Mouse (Mus musculus): ENCODE data around the gene Dscaml1. TPM values are rescaled to one million over a fixed set of nuclear protein-coding genes. Genes with fewer than 3 reads are reported as not detected.

Dscaml1 gene
- polyA plus RNA-seq, 1 experiment from 2014 or later = 0.07 TPM

DNA sequence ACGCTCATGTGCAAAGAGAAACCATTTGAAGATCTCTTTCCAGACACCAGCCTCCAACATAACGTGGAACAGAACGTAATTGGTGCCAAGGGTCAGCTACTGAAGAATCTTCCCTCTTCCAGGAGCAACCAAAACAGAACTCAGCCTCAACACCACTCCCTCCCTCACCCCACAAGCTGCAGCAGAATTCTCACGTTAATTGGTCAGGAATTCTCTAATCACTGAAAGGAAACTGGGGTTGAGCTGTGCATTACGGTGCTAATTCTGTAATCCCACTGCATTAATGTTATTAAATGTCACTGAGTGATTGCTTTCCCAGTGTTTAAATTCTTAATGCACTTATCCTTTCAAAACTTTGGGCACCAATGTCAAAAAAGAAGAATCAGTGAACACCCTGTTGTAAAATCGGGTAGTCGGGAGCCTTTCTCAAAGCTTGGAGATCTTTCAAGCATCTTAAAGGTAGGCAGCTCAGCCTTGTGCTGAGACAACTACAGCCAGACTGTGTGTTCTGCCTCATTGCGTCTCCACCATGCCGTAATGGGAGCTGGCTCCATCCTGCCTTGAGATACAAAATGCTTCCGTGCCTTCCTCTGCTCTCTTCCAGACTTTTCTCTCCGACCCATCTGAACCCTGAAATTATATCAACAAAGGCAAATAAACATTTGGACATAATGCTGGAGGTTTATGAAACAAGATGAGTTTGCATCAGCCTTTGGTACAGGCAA, 184.1 kb downstream of the Dscaml1 start:
- no peak for ATAC-seq (ENCODE audit: extremely low read depth, insufficient number of reproducible peaks, low FRiP score, low TSS enrichment)
- H3K4me1 ChIP-seq = no peaks in the 10 kb centered on the region
- H3K9ac ChIP-seq = no peak overlapping the region
- H3K4me3 ChIP-seq = no peak overlapping the region
- peaks cover 27% of the 10 kb centered on the region for H3K27me3 ChIP-seq (replicated peaks)
- WGBS = 72% methylated on average over 11 of the region's 11 CpGs
- no peaks in the 10 kb centered on the region for H3K9me3 ChIP-seq
- H3K27ac ChIP-seq (replicated peaks) = no peak overlapping the region
- H3K4me2 ChIP-seq = no peak overlapping the region
- no peaks in the 10 kb centered on the region for H3K36me3 ChIP-seq

DNA sequence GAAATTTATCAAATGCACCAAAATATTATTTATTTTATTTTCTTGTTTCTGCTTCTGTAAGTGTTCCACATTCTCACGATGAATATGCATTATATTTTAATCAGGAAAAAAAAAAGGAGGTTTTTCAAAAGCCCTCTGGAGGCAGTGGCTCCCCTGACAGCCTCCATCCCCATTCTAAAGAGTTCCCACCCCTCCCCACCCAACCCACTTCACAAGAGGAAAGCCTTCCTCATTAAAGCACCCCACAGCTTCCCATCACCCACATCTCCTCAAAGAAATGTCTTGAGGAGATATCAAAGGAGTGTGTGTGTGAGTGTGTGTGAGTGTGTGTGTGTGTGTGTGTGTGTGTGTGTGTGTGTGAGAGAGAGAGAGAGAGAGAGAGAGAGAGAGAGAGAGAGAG, 188.2 kb downstream of the Dscaml1 start:
- Histone ChIP-seq H3K9me3 (no peaks in the 10 kb centered on the region), H3K27ac (replicated peaks) (no peak overlapping the region), H3K9ac (no peak overlapping the region), H3K4me1 (no peaks in the 10 kb centered on the region), H3K36me3 (no peaks in the 10 kb centered on the region), H3K4me3 (no peak overlapping the region), H3K27me3 (replicated peaks) (peaks cover 14% of the 10 kb centered on the region), H3K4me2 (no peak overlapping the region)
- ATAC-seq (ENCODE audit: extremely low read depth, insufficient number of reproducible peaks, low FRiP score, low TSS enrichment) = no peak
- 55% methylated on average over 1 of the region's 1 CpGs for WGBS

DNA sequence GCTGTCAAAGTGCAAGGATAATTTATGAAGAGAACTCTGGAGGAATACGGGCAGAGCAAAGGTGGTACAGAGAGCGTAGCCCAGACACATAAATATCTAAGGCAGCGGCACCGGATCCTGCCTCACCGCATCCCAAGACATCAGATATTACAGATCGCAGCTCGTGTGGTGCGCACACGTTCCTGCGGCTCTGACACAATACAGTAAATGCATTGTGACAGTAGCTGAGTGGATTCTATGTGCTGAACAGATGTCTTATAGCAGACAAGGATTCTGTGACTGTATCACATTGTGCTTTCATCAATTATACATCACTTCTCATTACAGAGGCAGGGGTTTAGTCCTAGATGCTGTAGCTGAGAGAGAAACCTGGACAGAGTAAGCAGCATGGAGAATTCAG, 191.5 kb downstream of the Dscaml1 start:
- Histone ChIP-seq H3K4me1 (no peaks in the 10 kb centered on the region), H3K36me3 (no peaks in the 10 kb centered on the region), H3K27ac (replicated peaks) (no peak overlapping the region), H3K4me2 (no peak overlapping the region), H3K9ac (no peak overlapping the region), H3K27me3 (replicated peaks) (peaks cover 25% of the 10 kb centered on the region), H3K9me3 (no peaks in the 10 kb centered on the region), H3K4me3 (no peak overlapping the region)
- WGBS = 78% methylated on average over 10 of the region's 10 CpGs
- ATAC-seq (ENCODE audit: extremely low read depth, insufficient number of reproducible peaks, low FRiP score, low TSS enrichment) = no peak

DNA sequence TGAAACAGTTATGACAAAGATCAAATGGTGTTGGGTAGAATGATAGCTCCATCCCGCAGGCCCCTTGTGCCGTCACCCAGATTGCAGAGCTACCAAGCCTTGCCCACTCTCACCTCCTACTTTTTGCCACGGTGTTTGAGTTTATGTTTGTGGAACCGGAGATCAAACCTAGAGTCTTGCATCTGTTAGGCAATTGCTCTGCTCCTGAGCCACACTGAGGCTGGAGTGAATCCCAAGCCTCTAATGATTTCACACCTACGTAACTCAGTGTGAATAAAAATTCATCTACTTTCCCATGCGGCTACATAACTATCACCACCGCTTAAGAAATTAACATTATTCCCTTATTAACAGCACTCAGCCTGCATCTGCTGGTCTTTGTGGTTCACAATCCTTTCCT, 192.0 kb downstream of the Dscaml1 start:
- no peak for ATAC-seq (ENCODE audit: extremely low read depth, insufficient number of reproducible peaks, low FRiP score, low TSS enrichment)
- Histone ChIP-seq H3K36me3 (no peaks in the 10 kb centered on the region), H3K4me2 (no peak overlapping the region), H3K27ac (replicated peaks) (no peak overlapping the region), H3K27me3 (replicated peaks) (peaks cover 30% of the 10 kb centered on the region), H3K9me3 (no peaks in the 10 kb centered on the region), H3K4me3 (no peak overlapping the region), H3K9ac (no peak overlapping the region), H3K4me1 (no peaks in the 10 kb centered on the region)
- WGBS = 79% methylated on average over 7 of the region's 7 CpGs

DNA sequence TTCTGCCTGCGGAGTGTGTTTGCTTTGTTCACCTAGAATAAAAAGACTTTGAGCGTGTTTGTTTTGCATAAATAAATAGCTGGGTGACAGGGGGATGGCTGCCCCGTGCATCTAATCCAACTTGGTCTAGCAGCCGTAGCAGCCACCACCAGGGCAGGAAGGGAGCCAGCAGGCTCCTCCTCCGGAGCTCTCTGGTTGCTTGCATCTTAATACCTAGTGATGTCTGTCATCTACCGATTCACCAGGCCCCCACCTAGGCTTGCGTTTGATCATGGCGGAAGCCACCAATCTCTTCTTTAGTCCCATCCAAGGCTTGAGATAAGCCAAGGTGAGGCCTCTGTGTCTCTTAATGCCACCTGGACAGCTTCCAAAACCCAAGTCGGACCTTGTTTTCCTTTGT, 193.6 kb downstream of the Dscaml1 start:
- Histone ChIP-seq H3K27ac (replicated peaks) (no peak overlapping the region), H3K9ac (no peak overlapping the region), H3K4me3 (no peak overlapping the region), H3K4me1 (no peaks in the 10 kb centered on the region), H3K4me2 (no peak overlapping the region), H3K9me3 (no peaks in the 10 kb centered on the region), H3K27me3 (replicated peaks) (peaks cover 43% of the 10 kb centered on the region), H3K36me3 (no peaks in the 10 kb centered on the region)
- no peak for ATAC-seq (ENCODE audit: extremely low read depth, insufficient number of reproducible peaks, low FRiP score, low TSS enrichment)
- WGBS = 51% methylated on average over 9 of the region's 9 CpGs

DNA sequence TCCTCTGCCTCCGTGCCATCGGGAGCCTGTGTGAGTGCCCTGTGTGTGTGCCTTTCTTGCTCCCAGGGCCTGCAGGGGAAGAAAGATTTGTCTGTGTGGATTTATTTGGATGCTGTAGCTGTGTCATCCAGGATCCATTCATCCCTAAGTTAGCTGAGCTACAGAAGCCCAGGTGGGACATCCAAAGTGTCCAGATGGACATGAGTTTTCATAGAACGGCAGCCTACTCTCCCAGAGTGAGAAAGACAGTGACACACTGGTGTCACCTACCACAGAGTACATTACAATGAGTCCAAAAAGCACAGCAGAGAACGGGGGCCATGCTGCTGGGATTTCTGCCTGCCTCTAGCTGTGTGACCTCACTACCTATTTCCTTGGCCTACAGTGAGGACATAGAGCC, 194.5 kb downstream of the Dscaml1 start:
- H3K4me1 ChIP-seq = no peaks in the 10 kb centered on the region
- no peak overlapping the region for H3K4me2 ChIP-seq
- no peak overlapping the region for H3K4me3 ChIP-seq
- no peaks in the 10 kb centered on the region for H3K9me3 ChIP-seq
- peaks cover 46% of the 10 kb centered on the region for H3K27me3 ChIP-seq (replicated peaks)
- no peak overlapping the region for H3K27ac ChIP-seq (replicated peaks)
- WGBS = 86% methylated on average over 4 of the region's 4 CpGs
- no peak for ATAC-seq (ENCODE audit: extremely low read depth, insufficient number of reproducible peaks, low FRiP score, low TSS enrichment)
- no peak overlapping the region for H3K9ac ChIP-seq
- no peaks in the 10 kb centered on the region for H3K36me3 ChIP-seq

DNA sequence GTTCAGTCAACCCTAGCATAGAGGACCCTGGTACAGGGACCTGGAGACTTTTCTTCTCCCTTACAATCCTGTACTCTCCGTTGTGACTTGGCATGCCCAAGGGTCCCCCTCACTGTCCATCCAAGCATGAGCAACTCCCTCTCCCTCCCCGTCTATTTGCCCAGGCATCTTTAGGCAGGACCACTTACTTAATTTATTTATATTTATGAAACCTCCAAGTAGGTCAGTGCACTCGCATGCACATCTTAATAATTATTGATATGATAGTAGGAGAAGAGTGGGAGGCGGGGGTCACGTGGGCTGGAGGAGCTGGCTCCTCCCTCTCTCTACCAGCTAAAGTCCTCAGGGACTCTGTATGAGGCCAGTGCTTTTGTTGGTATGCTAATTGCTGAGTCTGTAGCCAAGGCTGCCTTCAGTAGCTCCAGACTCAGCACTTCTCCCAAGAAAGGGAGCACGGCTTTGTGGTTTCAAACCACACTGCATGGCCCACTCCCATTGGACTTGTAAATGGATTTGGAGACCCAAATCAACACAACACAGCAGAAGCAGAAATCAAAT, 199.5 kb downstream of the Dscaml1 start:
- no peak overlapping the region for H3K4me3 ChIP-seq
- H3K36me3 ChIP-seq = no peaks in the 10 kb centered on the region
- no peak overlapping the region for H3K4me2 ChIP-seq
- H3K4me1 ChIP-seq = no peaks in the 10 kb centered on the region
- WGBS = 61% methylated on average over 6 of the region's 6 CpGs
- no peak overlapping the region for H3K27ac ChIP-seq (replicated peaks)
- ATAC-seq (ENCODE audit: extremely low read depth, insufficient number of reproducible peaks, low FRiP score, low TSS enrichment) = no peak
- peaks cover 47% of the 10 kb centered on the region for H3K27me3 ChIP-seq (replicated peaks)
- no peaks in the 10 kb centered on the region for H3K9me3 ChIP-seq
- no peak overlapping the region for H3K9ac ChIP-seq

DNA sequence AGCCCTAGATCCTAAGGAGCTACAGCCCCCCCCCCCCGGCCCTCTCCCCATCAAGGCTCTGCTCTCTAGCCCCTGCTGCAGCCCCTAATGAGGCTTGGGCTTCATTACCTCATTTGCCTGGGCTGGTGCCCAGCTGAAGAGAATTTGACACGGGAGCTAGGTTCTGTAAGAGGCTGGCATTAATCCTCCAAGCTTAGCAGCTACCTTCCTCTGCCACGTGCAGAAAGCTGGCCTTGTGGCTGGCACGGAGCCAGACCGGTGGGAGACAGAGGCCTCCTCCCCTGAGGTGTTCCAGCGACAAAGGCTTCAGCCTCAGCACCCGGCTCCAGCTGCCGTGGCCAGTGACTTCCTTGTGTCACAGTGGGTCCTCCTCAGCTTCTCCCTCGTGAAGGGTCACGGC, 206.1 kb downstream of the Dscaml1 start:
- no peak overlapping the region for H3K4me3 ChIP-seq
- ATAC-seq (ENCODE audit: extremely low read depth, insufficient number of reproducible peaks, low FRiP score, low TSS enrichment) = no peak
- WGBS = 35% methylated on average over 10 of the region's 10 CpGs

DNA sequence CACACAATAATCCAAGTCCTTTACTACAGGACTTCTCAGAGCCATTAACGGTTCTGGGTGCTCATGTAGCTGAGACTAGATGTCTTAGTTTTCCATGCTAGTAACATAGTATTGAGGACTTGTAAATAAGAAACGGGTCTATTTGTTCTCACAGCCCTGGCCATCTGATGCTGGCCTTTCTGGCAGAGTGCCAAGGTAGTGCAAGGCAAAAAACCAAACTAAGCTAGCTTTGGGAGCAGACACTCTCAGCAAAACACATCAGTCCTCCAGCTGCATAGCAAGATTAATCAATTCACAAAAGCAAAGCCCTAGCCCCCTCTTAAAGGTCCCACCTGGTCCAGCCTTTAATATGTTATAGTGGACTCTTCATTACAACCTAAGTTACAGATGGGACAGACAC, 206.6 kb downstream of the Dscaml1 start:
- ATAC-seq (ENCODE audit: extremely low read depth, insufficient number of reproducible peaks, low FRiP score, low TSS enrichment) = no peak
- Histone ChIP-seq H3K27ac (replicated peaks) (no peak overlapping the region; the same call in 1 of the 2 replicates), H3K36me3 (no peaks in the 10 kb centered on the region), H3K4me1 (peaks cover 12% of the 10 kb centered on the region), H3K9me3 (no peaks in the 10 kb centered on the region), H3K9ac (no peak overlapping the region), H3K4me2 (no peak overlapping the region), H3K27me3 (replicated peaks) (peaks cover 21% of the 10 kb centered on the region; the same call in 1 of the 2 replicates), H3K4me3 (no peak overlapping the region)
- 46% methylated on average over 2 of the region's 2 CpGs for WGBS

More for the DNA sequence above, 206.1 kb downstream of the Dscaml1 start:
- Histone ChIP-seq H3K27ac (replicated peaks) (no peak overlapping the region; the same call in 1 of the 2 replicates), H3K9ac (no peak overlapping the region), H3K4me1 (peaks cover 12% of the 10 kb centered on the region), H3K4me2 (no peak overlapping the region), H3K27me3 (replicated peaks) (peaks cover 18% of the 10 kb centered on the region; the same call in 1 of the 2 replicates), H3K36me3 (no peaks in the 10 kb centered on the region), H3K9me3 (no peaks in the 10 kb centered on the region)

DNA sequence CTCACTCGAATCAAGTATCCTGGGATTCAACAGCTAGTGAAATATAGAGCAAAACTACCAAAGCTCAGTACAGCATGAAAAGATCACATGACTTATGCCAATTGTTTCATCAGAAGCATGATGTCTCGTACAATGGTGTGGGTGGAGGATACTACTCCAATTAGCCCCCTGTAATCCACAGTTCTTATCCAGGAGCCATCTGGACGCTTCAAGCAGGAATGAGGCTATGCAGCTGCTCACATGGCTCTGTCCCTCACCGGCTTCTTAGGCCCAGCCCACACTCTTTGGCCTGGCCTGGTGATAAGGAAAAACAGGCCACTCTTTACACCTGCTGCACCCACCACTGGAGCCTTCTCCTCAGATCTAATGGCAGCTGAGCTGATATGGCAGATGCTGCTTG, 208.6 kb downstream of the Dscaml1 start:
- Histone ChIP-seq H3K4me2 (no peak overlapping the region), H3K27ac (replicated peaks) (no peak overlapping the region), H3K4me3 (no peak overlapping the region), H3K9ac (no peak overlapping the region), H3K4me1 (peaks cover 12% of the 10 kb centered on the region), H3K27me3 (replicated peaks) (peaks cover 21% of the 10 kb centered on the region; the same call in 1 of the 2 replicates), H3K36me3 (no peaks in the 10 kb centered on the region), H3K9me3 (no peaks in the 10 kb centered on the region)
- 50% methylated on average over 4 of the region's 4 CpGs for WGBS
- peak; percentile 14; the same call in 1 of the 2 replicates for ATAC-seq (ENCODE audit: extremely low read depth, insufficient number of reproducible peaks, low FRiP score, low TSS enrichment)

DNA sequence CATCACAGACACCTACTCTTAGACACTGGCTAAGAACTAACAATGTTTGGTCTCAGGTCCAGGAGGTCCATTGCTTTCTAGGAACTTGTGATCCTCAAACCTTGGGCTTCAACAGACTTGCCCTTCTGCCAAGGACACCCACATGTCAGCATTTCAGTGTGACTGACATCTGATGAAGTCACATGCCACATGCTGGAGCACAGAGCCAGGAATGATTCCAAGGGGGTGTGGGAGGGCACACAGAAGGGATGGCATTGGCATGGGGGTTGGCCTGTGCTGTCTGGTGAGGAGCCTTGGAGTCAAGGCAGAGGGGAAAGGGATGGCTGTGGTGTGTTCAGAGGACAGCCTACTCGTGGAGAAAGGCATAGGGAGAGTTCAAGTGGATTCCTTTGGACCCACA, 210.9 kb downstream of the Dscaml1 start:
- Histone ChIP-seq H3K9ac (no peak overlapping the region), H3K4me3 (no peak overlapping the region), H3K27me3 (replicated peaks) (peaks cover 29% of the 10 kb centered on the region; the same call in 1 of the 2 replicates), H3K4me1 (peaks cover 11% of the 10 kb centered on the region), H3K27ac (replicated peaks) (no peak overlapping the region), H3K36me3 (no peaks in the 10 kb centered on the region), H3K4me2 (no peak overlapping the region), H3K9me3 (no peaks in the 10 kb centered on the region)
- 40% methylated on average over 1 of the region's 1 CpGs for WGBS
- no peak for ATAC-seq (ENCODE audit: extremely low read depth, insufficient number of reproducible peaks, low FRiP score, low TSS enrichment)

All from heart, embryonic 13.5 days (tissue).